Mouse (Mus musculus): Measurements from ENCODE around the gene Kcnrg.
"Not testable (repeated sequence)": the region's sequence is repeated elsewhere in the genome, so short reads cannot be mapped to it uniquely, and the experiment has no call there.

Kcnrg gene

GRCm38 (mm10) chr14:61607157-61607556 lies at the start of gene Kcnrg:
Gene Kcnrg (plus strand): TSS chr14:61607457.
- no peak for DNase-seq (ENCODE audit: low read depth)

DNA sequence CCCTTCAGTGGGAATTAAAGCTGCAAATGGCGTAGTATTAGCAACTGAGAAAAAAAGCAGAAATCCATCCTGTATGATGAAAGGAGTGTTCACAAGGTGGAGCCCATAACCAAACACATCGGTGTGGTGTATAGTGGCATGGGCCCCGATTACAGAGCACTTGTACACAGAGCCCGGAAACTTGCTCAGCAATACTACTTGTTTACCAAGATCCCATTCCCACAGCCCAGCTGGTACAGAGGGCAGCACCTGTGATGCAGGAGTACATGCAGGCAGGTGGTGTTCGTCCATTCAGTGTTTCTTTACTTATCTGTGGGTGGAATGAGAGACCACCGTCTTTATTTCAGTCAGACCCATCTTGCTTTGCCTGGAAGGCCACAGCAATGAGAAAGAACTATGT lies 48.4 kb upstream of the Kcnrg start:
- DNase-seq (ENCODE audit: low read depth) = no peak

GRCm38 (mm10) chr14:61559856-61560255 lies 47.4 kb upstream of the Kcnrg start:
- DNase-seq (ENCODE audit: low read depth) = no peak

GRCm38 (mm10) chr14:61566211-61566610 lies 41.0 kb upstream of the Kcnrg start:
- not testable (repeated sequence) for DNase-seq (ENCODE audit: low read depth)

- no peak for DNase-seq (ENCODE audit: low read depth)
Measured at GRCm38 (mm10) chr14:61569344-61569743, 37.9 kb upstream of the Kcnrg start.

- peak; percentile 89 for DNase-seq (ENCODE audit: low read depth)
Measured at GRCm38 (mm10) chr14:61571366-61571765, 35.9 kb upstream of the Kcnrg start.

- DNase-seq (ENCODE audit: low read depth) = no peak
Measured at GRCm38 (mm10) chr14:61572131-61572530, 35.1 kb upstream of the Kcnrg start.

GRCm38 (mm10) chr14:61575066-61575465 lies 32.2 kb upstream of the Kcnrg start:
- no peak for DNase-seq (ENCODE audit: low read depth)

- no peak for DNase-seq (ENCODE audit: low read depth)
Measured at GRCm38 (mm10) chr14:61575941-61576340, 31.3 kb upstream of the Kcnrg start.

GRCm38 (mm10) chr14:61589288-61590065 lies 17.8 kb upstream of the Kcnrg start:
- DNase-seq (ENCODE audit: low read depth) = no peak

- DNase-seq (ENCODE audit: low read depth) = no peak
Measured at GRCm38 (mm10) chr14:61596719-61597426, 10.4 kb upstream of the Kcnrg start.

DNA sequence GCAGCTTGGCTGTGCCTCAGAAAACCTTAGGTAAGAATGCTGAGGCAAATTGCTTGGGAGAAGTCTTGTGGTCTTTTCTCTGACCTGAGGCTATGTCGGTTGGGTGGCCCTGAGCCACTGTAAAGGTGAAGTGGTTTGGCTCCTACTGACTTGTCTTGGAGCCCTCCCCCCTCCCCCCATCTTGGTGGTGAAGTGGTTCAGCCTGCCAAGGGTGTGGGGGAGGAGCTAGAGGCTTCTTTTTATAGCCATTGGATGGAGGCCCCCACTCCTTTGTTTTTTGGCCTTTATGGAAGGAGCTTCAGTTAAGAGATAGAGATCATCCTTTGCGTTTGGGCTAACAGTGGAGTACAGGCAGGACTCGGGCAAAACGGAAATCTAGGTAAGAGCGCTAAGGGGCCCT lies 9.3 kb upstream of the Kcnrg start, which contains the start of gene Trim13:
Trim13 (plus strand) TSS at position 280 of the 400 bp plus-strand sequence.
- DNase-seq (ENCODE audit: low read depth) = peak; percentile 34

DNA sequence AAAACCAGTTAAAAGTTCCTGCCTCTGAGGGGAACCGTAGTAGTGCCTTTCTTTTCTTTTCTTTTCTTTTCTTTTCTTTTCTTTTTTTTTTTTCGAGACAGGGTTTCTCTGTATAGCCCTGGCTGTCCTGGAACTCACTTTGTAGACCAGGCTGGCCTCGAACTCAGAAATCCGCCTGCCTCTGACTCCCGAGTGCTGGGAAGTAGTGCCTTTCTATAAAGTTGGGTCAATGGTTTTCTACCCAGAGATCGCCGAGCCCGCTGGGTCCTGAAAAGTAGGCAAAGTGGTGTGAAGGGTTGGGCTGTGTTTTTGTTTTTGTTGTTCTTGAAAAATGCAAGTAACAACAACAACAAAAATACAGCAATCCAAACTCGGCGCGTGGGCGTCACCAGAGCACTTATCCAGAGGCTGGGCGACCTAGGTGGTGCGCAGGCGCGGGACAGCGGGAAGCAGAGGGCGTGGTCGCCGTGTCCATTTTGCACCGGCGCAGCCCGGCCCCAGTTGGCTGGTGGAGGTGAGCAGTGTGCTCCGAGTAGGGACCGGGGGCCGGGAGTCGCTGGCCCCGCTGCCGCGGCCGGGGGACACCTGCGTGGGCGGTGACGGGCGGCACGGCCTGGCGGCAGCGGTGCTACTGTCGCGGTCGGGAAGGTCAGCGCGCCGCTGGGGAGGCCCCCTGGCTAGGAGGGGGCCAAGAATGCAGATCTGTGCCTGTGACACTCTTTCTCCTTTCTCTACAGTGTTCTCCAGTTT lies 8.0 kb upstream of the Kcnrg start:
- peak; percentile 90 for DNase-seq (ENCODE audit: low read depth)

GRCm38 (mm10) chr14:61601348-61601747 lies 5.9 kb upstream of the Kcnrg start:
- DNase-seq (ENCODE audit: low read depth) = peak; percentile 59

GRCm38 (mm10) chr14:61603069-61603755 lies 4.0 kb upstream of the Kcnrg start:
- DNase-seq (ENCODE audit: low read depth) = no peak

- DNase-seq (ENCODE audit: low read depth) = no peak
Measured at GRCm38 (mm10) chr14:61604081-61604480, 3.2 kb upstream of the Kcnrg start.

DNA sequence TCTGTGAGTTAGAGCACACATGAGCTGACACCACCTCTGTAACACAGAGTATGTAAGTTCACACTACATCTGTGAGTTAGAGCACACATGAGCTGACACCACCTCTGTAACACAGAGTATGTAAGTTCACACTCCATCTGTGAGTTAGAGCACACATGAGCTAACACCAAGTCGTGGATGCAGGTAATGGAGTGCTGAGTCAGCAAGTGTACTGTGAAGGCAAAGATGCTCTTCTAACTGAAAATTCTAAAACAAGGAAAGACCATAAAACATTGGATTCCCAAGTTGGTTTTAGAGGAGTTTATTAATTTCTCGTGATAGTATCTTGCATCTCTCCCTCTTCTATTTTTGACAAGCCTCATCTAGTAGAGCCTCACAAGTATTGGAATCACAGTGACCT lies 1.2 kb upstream of the Kcnrg start:
- not testable (repeated sequence) for DNase-seq (ENCODE audit: low read depth)

DNA sequence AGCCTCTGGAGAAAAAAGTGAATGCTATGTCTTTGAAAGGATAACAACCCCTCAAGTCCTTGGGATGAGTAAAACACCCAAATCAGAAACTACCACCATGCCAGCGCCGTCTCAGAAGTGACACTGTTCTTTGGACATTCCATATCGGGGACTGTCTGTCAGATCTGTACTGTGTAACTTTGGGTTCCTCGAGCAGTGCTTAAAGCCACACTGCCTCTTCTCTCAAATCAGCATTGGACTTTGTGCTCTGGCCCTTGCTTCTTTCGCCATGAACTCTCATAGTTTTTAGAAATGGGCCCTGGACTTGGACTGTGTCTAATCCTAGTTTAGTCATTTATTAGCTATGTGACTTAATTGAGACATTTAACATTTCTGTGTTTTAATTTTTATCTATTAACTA lies 4.5 kb downstream of the Kcnrg start:
- no peak for DNase-seq (ENCODE audit: low read depth)

DNA sequence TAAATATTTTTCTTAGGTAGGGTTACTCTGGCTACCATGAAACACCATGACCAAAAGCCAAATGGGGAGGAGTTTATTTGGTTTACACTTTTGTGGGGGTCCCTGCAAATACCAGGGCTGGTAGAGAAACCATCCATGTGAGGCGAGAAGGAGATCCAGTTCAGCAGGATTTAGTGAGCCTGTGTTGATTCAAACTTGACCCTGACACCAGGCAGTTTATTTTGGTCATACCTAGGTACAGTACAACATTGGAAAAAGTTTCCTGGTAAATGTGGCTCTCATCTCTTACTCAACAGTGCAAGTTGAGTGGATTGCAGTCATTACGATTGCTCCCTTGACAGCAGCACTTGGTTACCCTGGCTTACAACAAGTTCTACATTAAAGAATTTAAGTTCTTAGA lies 6.1 kb downstream of the Kcnrg start:
- DNase-seq (ENCODE audit: low read depth) = no peak

DNA sequence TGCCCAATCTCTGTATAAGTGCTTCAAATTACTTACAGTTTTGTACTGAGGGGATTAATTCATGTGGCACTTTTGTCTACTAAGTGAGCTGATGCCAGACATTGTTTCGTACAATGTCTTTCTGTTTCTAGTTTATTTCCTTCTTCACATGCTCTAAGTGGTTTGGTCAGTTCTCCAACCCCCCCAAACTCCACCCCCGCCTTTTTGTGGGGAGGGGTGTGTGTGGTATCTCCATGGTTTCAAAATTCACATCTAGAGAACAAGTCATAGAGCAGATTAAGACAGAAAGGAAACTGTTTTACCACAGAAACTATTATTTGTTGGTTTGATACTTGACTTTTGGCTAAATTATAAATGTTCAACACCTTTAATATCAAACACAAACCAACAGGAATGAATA lies 13.1 kb downstream of the Kcnrg start:
- DNase-seq (ENCODE audit: low read depth) = no peak

DNA sequence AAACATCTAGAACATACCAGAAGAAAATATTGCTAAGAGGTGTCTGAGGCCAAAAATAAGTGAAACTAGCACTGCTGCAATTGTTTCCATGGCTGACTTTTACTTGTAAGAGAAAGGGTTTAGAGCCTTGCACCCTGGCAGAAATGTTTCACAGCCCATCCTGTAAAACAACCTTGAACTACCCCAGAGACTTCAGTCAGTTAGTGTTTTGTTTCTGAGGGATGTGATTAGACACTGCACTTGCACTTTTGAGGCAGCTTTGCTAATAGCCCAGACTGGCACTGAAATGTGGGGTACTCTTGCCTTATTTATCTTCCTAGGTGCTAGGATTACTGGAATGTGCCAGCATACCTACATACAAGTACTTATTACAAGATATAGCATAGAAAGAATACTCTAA lies 28.7 kb downstream of the Kcnrg start:
- DNase-seq (ENCODE audit: low read depth) = no peak

GRCm38 (mm10) chr14:61642668-61643067 lies 35.4 kb downstream of the Kcnrg start:
- DNase-seq (ENCODE audit: low read depth) = no peak
